Mouse (Mus musculus) 416B (cell line): ENCODE measurements around the gene Lpin2.

ENCODE experiments used
- DNase-seq: peaks from one replicate; pipeline ENCODE4 v3.0.0; 2011; ENCODE audit warnings: low read depth

Lpin2 gene

GRCm38 (mm10) chr17:71171161-71171560 is 11.2 kb upstream of the Lpin2 start:
- no peak for DNase-seq

- DNase-seq = no peak
Measured at GRCm38 (mm10) chr17:71177336-71177735, 5.0 kb upstream of the Lpin2 start.

GRCm38 (mm10) chr17:71177949-71178348 is 4.4 kb upstream of the Lpin2 start:
- DNase-seq = no peak

- DNase-seq = peak; percentile 76
Measured at GRCm38 (mm10) chr17:71178530-71179181, 3.7 kb upstream of the Lpin2 start.

- no peak for DNase-seq
Measured at GRCm38 (mm10) chr17:71179551-71180309, 2.6 kb upstream of the Lpin2 start.

- no peak for DNase-seq
Measured at GRCm38 (mm10) chr17:71180601-71181000, 1.8 kb upstream of the Lpin2 start.

- DNase-seq = peak; percentile 88
Measured at GRCm38 (mm10) chr17:71182871-71183656, 704 bp downstream of the Lpin2 start.

GRCm38 (mm10) chr17:71183657-71184261 is 1.4 kb downstream of the Lpin2 start:
- peak; percentile 42 for DNase-seq

- DNase-seq = peak; percentile 71
Measured at GRCm38 (mm10) chr17:71184356-71185111, 2.2 kb downstream of the Lpin2 start.

- no peak for DNase-seq
Measured at GRCm38 (mm10) chr17:71185368-71185767, 3.0 kb downstream of the Lpin2 start.

- no peak for DNase-seq
Measured at GRCm38 (mm10) chr17:71190589-71190988, 8.2 kb downstream of the Lpin2 start.

- DNase-seq = no peak
Measured at GRCm38 (mm10) chr17:71191063-71191462, 8.7 kb downstream of the Lpin2 start.

- peak; percentile 97 for DNase-seq
Measured at GRCm38 (mm10) chr17:71191651-71192419, 9.5 kb downstream of the Lpin2 start.

- DNase-seq = peak; percentile 71
Measured at GRCm38 (mm10) chr17:71193019-71193418, 10.7 kb downstream of the Lpin2 start.

- DNase-seq = peak; percentile 65
Measured at GRCm38 (mm10) chr17:71193485-71193884, 11.1 kb downstream of the Lpin2 start.

- DNase-seq = peak; percentile 78
Measured at GRCm38 (mm10) chr17:71194906-71195632, 12.7 kb downstream of the Lpin2 start.

GRCm38 (mm10) chr17:71195633-71196391 is 13.5 kb downstream of the Lpin2 start:
- DNase-seq = peak; percentile 89

GRCm38 (mm10) chr17:71196415-71196814 is 14.1 kb downstream of the Lpin2 start:
- DNase-seq = peak; percentile 50

GRCm38 (mm10) chr17:71199346-71199745 is 17.0 kb downstream of the Lpin2 start:
- DNase-seq = peak; percentile 52
